Comparison of ENCODE assay signal across 17 mouse cellular contexts in genomic region chr8:127161854-127162253, GRCm38 (mm10).
"Had no signal": no experiment of that assay in that cellular context is flagged by ENCODE, and none has a peak within 500 bp of the region (broad histone marks: within the 10 kb centered on the region; RNA-seq: fewer than 3 reads in every experiment).

No protein-coding gene starts in this region.

- ATAC-seq: lung, postnatal 0 days; midbrain, embryonic 15.5 days had no signal

- H3K4me3 ChIP-seq: liver, embryonic 13.5 days; lung, embryonic 15.5 days; megakaryocyte, embryonic 14.5 days; midbrain, embryonic 12.5 days; midbrain, embryonic 15.5 days; neural tube, embryonic 13.5 days; neural tube, embryonic 15.5 days; stomach, embryonic 15.5 days had no signal

- H3K9ac ChIP-seq: liver, embryonic 13.5 days; lung, embryonic 15.5 days; midbrain, embryonic 12.5 days; midbrain, embryonic 15.5 days; neural tube, embryonic 13.5 days; neural tube, embryonic 15.5 days; stomach, embryonic 15.5 days had no signal

- H3K4me2 ChIP-seq: liver, embryonic 13.5 days; lung, embryonic 15.5 days; midbrain, embryonic 12.5 days; midbrain, embryonic 15.5 days; neural tube, embryonic 13.5 days; neural tube, embryonic 15.5 days; stomach, embryonic 15.5 days had no signal

- H3K9me3 ChIP-seq: liver, embryonic 13.5 days; lung, embryonic 15.5 days; megakaryocyte, embryonic 14.5 days; midbrain, embryonic 12.5 days; midbrain, embryonic 15.5 days; neural tube, embryonic 13.5 days; neural tube, embryonic 15.5 days; stomach, embryonic 15.5 days had no signal

- H3K4me1 ChIP-seq: megakaryocyte, embryonic 14.5 days; midbrain, embryonic 15.5 days; neural tube, embryonic 15.5 days; stomach, embryonic 15.5 days had no signal

- H3K27me3 ChIP-seq: liver, embryonic 13.5 days; lung, embryonic 15.5 days; midbrain, embryonic 12.5 days; midbrain, embryonic 15.5 days; neural tube, embryonic 13.5 days; neural tube, embryonic 15.5 days; stomach, embryonic 15.5 days had no signal

- H3K36me3 ChIP-seq: liver, embryonic 13.5 days; midbrain, embryonic 12.5 days; midbrain, embryonic 15.5 days; neural tube, embryonic 13.5 days; neural tube, embryonic 15.5 days; stomach, embryonic 15.5 days had no signal

- H3K27ac ChIP-seq: liver, embryonic 13.5 days; lung, embryonic 15.5 days; macrophage; midbrain, embryonic 12.5 days; midbrain, embryonic 15.5 days; neural tube, embryonic 13.5 days; neural tube, embryonic 15.5 days; stomach, embryonic 15.5 days had no signal

- DNase-seq: liver, embryonic 13.5 days; lung, adult 2 months; lung, postnatal 14 days; lung, postnatal 36 days; right cerebral cortex, postnatal 14 days; thymus, adult 18-20 months; thymus, postnatal 14 days; thymus, postnatal 36 days had no signal
